Mouse (Mus musculus) layer of hippocampus, adult 9-11 months (tissue): Measurements from ENCODE around the gene Dnaja1.
A peak's percentile ranks its signal among the peaks of the same experiment; 100 is the strongest.

ENCODE experiments used
- DNase-seq: peaks from one replicate; pipeline ENCODE4 v3.0.0; 2022

The Dnaja1 gene

GRCm38 (mm10) chr4:40757157-40757779, 35.3 kb downstream of the Dnaja1 start:
- no peak for DNase-seq

- DNase-seq: peak; percentile 96
Measured at GRCm38 (mm10) chr4:40757780-40758420, 36.0 kb downstream of the Dnaja1 start, which contains the start of gene Smu1. Gene Smu1 (minus strand): TSS chr4:40757923.

- no peak for DNase-seq
Measured at GRCm38 (mm10) chr4:40759876-40760275, 37.9 kb downstream of the Dnaja1 start.

GRCm38 (mm10) chr4:40774279-40775259, 52.6 kb downstream of the Dnaja1 start:
- peak; percentile 32 for DNase-seq

GRCm38 (mm10) chr4:40776416-40776815, 54.5 kb downstream of the Dnaja1 start:
- no peak for DNase-seq

GRCm38 (mm10) chr4:40777116-40777515, 55.2 kb downstream of the Dnaja1 start:
- DNase-seq: no peak

- DNase-seq: no peak
Measured at GRCm38 (mm10) chr4:40778656-40779055, 56.7 kb downstream of the Dnaja1 start.

GRCm38 (mm10) chr4:40781143-40781542, 59.2 kb downstream of the Dnaja1 start:
- DNase-seq: no peak

GRCm38 (mm10) chr4:40781797-40782495, 60.0 kb downstream of the Dnaja1 start:
- no peak for DNase-seq

GRCm38 (mm10) chr4:40783049-40783448, 61.1 kb downstream of the Dnaja1 start:
- no peak for DNase-seq

GRCm38 (mm10) chr4:40784556-40785169, 62.7 kb downstream of the Dnaja1 start:
- no peak for DNase-seq

GRCm38 (mm10) chr4:40785620-40786166, 63.7 kb downstream of the Dnaja1 start:
- DNase-seq: no peak

GRCm38 (mm10) chr4:40786578-40786977, 64.6 kb downstream of the Dnaja1 start:
- DNase-seq: no peak
